ENCODE assay signal across 21 mouse cellular contexts in genomic region chr7:75682901-75683300, GRCm38 (mm10).
A peak's percentile ranks its signal among the peaks of the same experiment; 100 is the strongest.
DNase-seq lines count a peak whose midpoint lies in the region; ATAC-seq and TF ChIP-seq lines count a peak whose summit lies in the region.
"Had no signal": no experiment of that assay in that cellular context is flagged by ENCODE, and none has a peak within 500 bp of the region (broad histone marks: within the 10 kb centered on the region; RNA-seq: fewer than 3 reads in every experiment).

No protein-coding gene starts in this region.

- peaks cover 6% of the 10 kb centered on the region for H3K4me1 ChIP-seq in heart, adult 2 months (ENCODE audit: control insufficient read depth, insufficient read depth, low read length)
- H3K4me1 ChIP-seq in heart, embryonic 12.5 days (replicated peaks) = 0 out of 2 replicates have a peak, but pooled peaks cover 3% of the 10 kb centered on the region
- H3K4me1 ChIP-seq: hindbrain, embryonic 12.5 days had no signal

- no peaks in the 10 kb centered on the region for H3K9me3 ChIP-seq in heart, embryonic 12.5 days (replicated peaks)
- H3K9me3 ChIP-seq: embryonic facial prominence, embryonic 13.5 days; hindbrain, embryonic 12.5 days had no signal

- no peak overlapping the region for H3K9ac ChIP-seq in heart, adult 2 months (ENCODE audit: low read depth, low read length)
- H3K9ac ChIP-seq in heart, embryonic 12.5 days = no peak overlapping the region
- H3K9ac ChIP-seq: embryonic facial prominence, embryonic 13.5 days; hindbrain, embryonic 12.5 days had no signal

- no peak for TF ChIP-seq POLR2A in heart, adult 2 months (IDR thresholded peaks at IDR 0.05; ENCODE audit: insufficient read depth, low read depth, low read length)

- H3K4me2 ChIP-seq in heart, embryonic 12.5 days = no peak overlapping the region
- H3K4me2 ChIP-seq: embryonic facial prominence, embryonic 13.5 days; hindbrain, embryonic 12.5 days had no signal

- peaks cover 2% of the 10 kb centered on the region; the same call in 1 of the 2 replicates for H3K79me2 ChIP-seq in heart, adult 2 months (replicated peaks; ENCODE audit: control insufficient read depth, insufficient read depth, low read length)
- H3K79me2 ChIP-seq in C2C12 (ENCODE audit: control insufficient read depth, insufficient read depth) = no peaks in the 10 kb centered on the region

- 44% methylated on average over 1 of the region's 1 CpGs for WGBS in heart, adult 2 months
- 90% methylated on average over 1 of the region's 1 CpGs for WGBS in heart, embryonic 12.5 days

- peak; percentile 21 for TF ChIP-seq CTCF in heart, adult 2 months (IDR thresholded peaks at IDR 0.05)
- TF ChIP-seq CTCF in C2C12 (IDR thresholded peaks at IDR 0.05; ENCODE audit: control insufficient read depth, insufficient read depth, insufficient read length) = no peak

- H3ac ChIP-seq in C2C12 (ENCODE audit: control insufficient read depth, insufficient read length, low read depth) = no peak overlapping the region

- intact Hi-C loops in heart, adult 2 months (cut with DNase I) = loop anchor here (5.0 kb wide), 2 partner anchors 34 to 41 kb away; no protein-coding TSS in a partner anchor

- TF ChIP-seq EP300 in heart, adult 2 months (IDR thresholded peaks at IDR 0.05; ENCODE audit: insufficient read depth, low read depth, low read length) = no peak

- no peaks in the 10 kb centered on the region for H3K27me3 ChIP-seq in heart, adult 2 months (ENCODE audit: control insufficient read depth, insufficient read depth, low read length)
- H3K27me3 ChIP-seq in heart, embryonic 12.5 days (replicated peaks) = no peaks in the 10 kb centered on the region
- H3K27me3 ChIP-seq in C2C12 (ENCODE audit: control insufficient read depth, insufficient read depth, insufficient read length) = no peaks in the 10 kb centered on the region
- H3K27me3 ChIP-seq: embryonic facial prominence, embryonic 13.5 days; hindbrain, embryonic 12.5 days had no signal

- peak overlapping the region; percentile 29; the same call in 1 of the 2 replicates for H3K27ac ChIP-seq in heart, adult 2 months
- H3K27ac ChIP-seq in heart, embryonic 12.5 days (ENCODE audit: poor library complexity, severe bottlenecking) = no peak overlapping the region
- H3K27ac ChIP-seq: hindbrain, embryonic 12.5 days; layer of hippocampus, adult 2 months had no signal

- H3K4me3 ChIP-seq in heart, adult 2 months = no peak overlapping the region
- H3K4me3 ChIP-seq in heart, embryonic 12.5 days = no peak overlapping the region
- H3K4me3 ChIP-seq in C2C12 (ENCODE audit: insufficient read depth, poor library complexity, severe bottlenecking) = no peak overlapping the region
- H3K4me3 ChIP-seq: embryonic facial prominence, embryonic 13.5 days; hindbrain, embryonic 12.5 days; layer of hippocampus, adult 2 months had no signal

- H3K36me3 ChIP-seq in heart, adult 2 months (ENCODE audit: control insufficient read depth, insufficient read depth, low read length) = peaks cover 28% of the 10 kb centered on the region
- peaks cover 42% of the 10 kb centered on the region for H3K36me3 ChIP-seq in heart, embryonic 12.5 days
- peaks cover 28% of the 10 kb centered on the region for H3K36me3 ChIP-seq in C2C12 (ENCODE audit: control insufficient read depth, insufficient read depth)

- DNase-seq in heart, adult 2 months = peak in 1 of 2 experiments; percentile 38
- peak; percentile 7 for DNase-seq in 3134 (ENCODE audit: extremely low read depth, insufficient read length, low spot score)
- peak; percentile 58 for DNase-seq in fibroblast of lung, adult 2 months (ENCODE audit: low read depth)
- DNase-seq in cerebellum, adult 11-12 months = no peak
- no peak for DNase-seq in cerebellum, adult 9-11 months
- DNase-seq: cerebellum, postnatal 10 days; kidney, adult 8-10 months; kidney, postnatal 14 days; layer of hippocampus, postnatal 36 days; lung, adult 18-20 months; lung, postnatal 36 days; right cerebral cortex, postnatal 14 days; thymus, adult 18-20 months had no signal

- no peak for ATAC-seq in heart, embryonic 12.5 days (ENCODE audit: insufficient number of reproducible peaks, low FRiP score)
- ATAC-seq: CD4-positive, CD25-positive, alpha-beta regulatory T cell, adult 4 months; inflammation-experienced regulatory T-cells, adult 6 months; midbrain, embryonic 16.5 days had no signal

- H3K79me3 ChIP-seq in C2C12 (ENCODE audit: low read depth) = no peaks in the 10 kb centered on the region

TF ChIP-seq in C2C12, 6 proteins besides CTCF, POLR2A, EP300 and RAD21:
- TF ChIP-seq MAX (IDR thresholded peaks at IDR 0.05) (no peak), USF1 (IDR thresholded peaks at IDR 0.05; ENCODE audit: low read depth) (peak; percentile 77), CEBPB (IDR thresholded peaks at IDR 0.05; ENCODE audit: low read depth) (no peak), FOSL1 (IDR thresholded peaks at IDR 0.05; ENCODE audit: insufficient read depth, low read length, poor library complexity, severe bottlenecking) (no peak), MYOG (IDR thresholded peaks at IDR 0.05; ENCODE audit: control insufficient read depth, extremely low read depth, insufficient read length) (no peak)

Comparison
In these comparisons a context has a peak if more than half of its experiments do, and no peak if none do; other contexts are left out.
1. DNase-seq: peak in 3134 (single experiment) and fibroblast of lung, adult 2 months (single experiment); none in cerebellum, adult 11-12 months (single experiment) and cerebellum, adult 9-11 months (single experiment).